Mouse (Mus musculus) lung, postnatal 0 days (tissue): ENCODE results near the gene Sh3bgrl3. TPM values are rescaled to one million over a fixed set of nuclear protein-coding genes. Genes with fewer than 3 reads are reported as not detected.
"Not testable (repeated sequence)": the region's sequence is repeated elsewhere in the genome, so short reads cannot be mapped to it uniquely, and the experiment has no call there.

Experiments used
- ATAC-seq: fragments of 200-750 bp; cut with Nextera tagmentation; 2 replicates; pipeline ENCODE4 v1.8.0; 2017; ENCODE audit warnings: moderate library complexity
- DNase-seq: peaks from one replicate; pipeline ENCODE4 v3.0.0-alpha.2; 2016; ENCODE audit warnings: low spot score
- H3K27ac ChIP-seq: fragments of 300-500 bp; sonication (generic); 2 replicates; pipeline ENCODE4 v1.5.1; 2014; ENCODE audit warnings: antibody characterized with exemption, mild to moderate bottlenecking, low read length, mixed read lengths
- H3K27me3 ChIP-seq: fragments of 300-500 bp; sonication (generic); replicated peaks from 2 replicates; pipeline ENCODE4 v1.6.1; 2014; ENCODE audit warnings: low read length, mixed read lengths; ENCODE audit not compliant: insufficient read depth
- H3K36me3 ChIP-seq: fragments of 300-500 bp; sonication (generic); 2 replicates; pipeline ENCODE4 v1.6.1; 2014; ENCODE audit warnings: low read length, mixed read lengths; ENCODE audit not compliant: insufficient read depth
- H3K4me1 ChIP-seq: fragments of 300-500 bp; sonication (generic); 2 replicates; pipeline ENCODE4 v1.6.1; 2014; ENCODE audit warnings: antibody characterized with exemption, low read depth, low read length, mixed read lengths; ENCODE audit not compliant: insufficient read depth
- H3K4me2 ChIP-seq: fragments of 300-500 bp; sonication (generic); replicated peaks from 2 replicates; pipeline ENCODE4 v1.6.1; 2014; ENCODE audit warnings: low read depth, mild to moderate bottlenecking, low read length, moderate library complexity, mixed read lengths
- H3K4me3 ChIP-seq: fragments of 300-500 bp; sonication (generic); 2 replicates; pipeline ENCODE4 v1.5.1; 2014; ENCODE audit warnings: low read depth, low read length
- H3K9ac ChIP-seq: fragments of 300-500 bp; sonication (generic); replicated peaks from 2 replicates; pipeline ENCODE4 v1.6.1; 2014; ENCODE audit warnings: low read depth, mild to moderate bottlenecking
- H3K9me3 ChIP-seq: fragments of 300-500 bp; sonication (generic); 2 replicates; pipeline ENCODE4 v1.6.1; 2016; ENCODE audit warnings: low read length, mixed read lengths
- CTCF ChIP-seq: IDR thresholded peaks from 2 replicates; pipeline ENCODE4 v1.5.1; 2016; ENCODE audit warnings: antibody characterized with exemption, mild to moderate bottlenecking
- EP300 ChIP-seq: IDR thresholded peaks from 2 replicates; pipeline ENCODE4 v1.6.1; 2016; ENCODE audit warnings: antibody characterized with exemption, mild to moderate bottlenecking, control low read depth
- WGBS: fragments of 180-500 bp; shearing (Covaris S2); extraction: QIAGEN DNeasy Blood & Tissue Kit; methylation state at CpG from one replicate; pipeline ENCODE4 v1.1.7; 2014; 5-methylcytosine and 5-hydroxymethylcytosine counted together
- polyA plus RNA-seq: library from polyadenylated mRNA; unstranded; fragments of >200 nt; fragmentation: Nextera tagmentation; extraction: Ambion mirVana; gene quantifications from 2 replicates; pipeline ENCODE4 v1.2.1, GENCODE M21; 2015

Sh3bgrl3 gene
- polyA plus RNA-seq, 1 experiment from 2014 or later = 513 TPM

DNA sequence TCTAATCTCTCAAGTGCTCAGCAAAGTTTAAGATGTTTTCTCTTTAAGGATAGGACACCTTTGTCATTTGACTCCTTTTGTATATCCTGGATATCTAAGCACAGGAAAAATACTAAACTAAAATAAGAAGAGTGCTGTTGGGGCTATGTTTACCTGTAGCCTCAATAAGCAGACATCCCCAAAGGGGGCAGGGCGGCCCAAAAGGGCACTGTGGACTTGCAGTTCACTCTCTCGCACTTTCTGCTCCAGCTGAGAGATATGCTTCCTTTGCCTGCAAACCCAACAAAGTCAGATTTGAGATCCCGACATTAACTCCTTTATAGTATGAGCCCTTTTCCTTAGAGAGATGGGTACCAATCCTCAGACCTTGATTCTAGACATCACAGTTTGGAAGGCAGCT lies 25.1 kb upstream of the Sh3bgrl3 start:
- no peak overlapping the region for H3K27ac ChIP-seq
- H3K4me2 ChIP-seq = no peak overlapping the region
- ATAC-seq = no peak
- 89% methylated on average over 3 of the region's 3 CpGs for WGBS
- H3K4me3 ChIP-seq = no peak overlapping the region
- DNase-seq = no peak
- TF ChIP-seq EP300 = no peak
- no peak for TF ChIP-seq CTCF
- no peaks in the 10 kb centered on the region for H3K9me3 ChIP-seq
- H3K4me1 ChIP-seq = no peaks in the 10 kb centered on the region; the same call in 1 of the 2 replicates
- H3K36me3 ChIP-seq = 0 out of 2 replicates have a peak, but pooled peaks cover 9% of the 10 kb centered on the region
- no peaks in the 10 kb centered on the region for H3K27me3 ChIP-seq
- H3K9ac ChIP-seq = no peak overlapping the region

DNA sequence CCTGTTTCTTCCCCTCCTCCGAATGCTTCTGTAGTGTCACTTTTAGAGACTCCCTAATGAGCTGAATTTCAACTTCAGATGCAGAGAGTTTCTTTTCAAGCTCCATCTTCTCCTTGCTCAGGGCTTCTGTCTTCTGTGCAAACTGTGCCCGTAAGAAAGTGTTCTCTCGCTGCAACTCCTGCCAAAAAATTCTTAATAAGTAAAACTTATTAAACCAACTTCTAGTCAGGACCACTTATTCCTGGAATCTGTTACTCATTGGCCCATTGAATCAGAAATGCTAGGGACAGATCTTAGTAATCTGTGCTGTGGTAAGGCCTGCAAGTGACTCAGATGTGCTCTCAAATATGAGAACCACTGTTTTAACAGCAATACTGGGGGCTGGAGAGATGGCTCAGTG lies 23.5 kb upstream of the Sh3bgrl3 start:
- ATAC-seq (no peak), DNase-seq (no peak)
- Histone ChIP-seq H3K4me3 (no peak overlapping the region), H3K27ac (no peak overlapping the region), H3K9ac (no peak overlapping the region), H3K4me2 (no peak overlapping the region), H3K4me1 (no peaks in the 10 kb centered on the region), H3K9me3 (no peaks in the 10 kb centered on the region), H3K27me3 (no peaks in the 10 kb centered on the region), H3K36me3 (0 out of 2 replicates have a peak, but pooled peaks cover 9% of the 10 kb centered on the region)
- TF ChIP-seq CTCF (no peak), EP300 (no peak)
- WGBS = 73% methylated on average over 3 of the region's 3 CpGs

DNA sequence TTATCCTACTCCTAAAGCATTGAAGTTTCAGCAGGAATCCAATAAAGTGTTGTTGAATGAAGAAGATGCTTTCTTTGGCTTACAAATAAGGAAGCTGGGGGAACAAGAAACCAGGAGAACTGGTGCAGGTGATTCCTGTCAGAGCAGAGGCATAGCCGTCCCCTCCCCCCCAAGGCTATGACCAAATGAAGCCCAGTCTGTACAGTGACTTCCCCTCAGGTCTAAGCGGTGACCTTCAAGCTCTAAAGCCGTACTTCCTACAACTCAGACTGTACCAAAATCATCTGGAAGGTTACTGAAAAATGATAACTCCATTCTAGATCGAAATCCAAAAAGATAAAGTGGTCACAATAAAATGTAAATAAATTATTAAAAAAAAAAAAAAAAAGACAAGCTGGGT lies 20.8 kb upstream of the Sh3bgrl3 start:
- H3K4me3 ChIP-seq = no peak overlapping the region
- TF ChIP-seq EP300 (no peak), CTCF (no peak)
- no peak overlapping the region for H3K4me2 ChIP-seq
- H3K36me3 ChIP-seq = 0 out of 2 replicates have a peak, but pooled peaks cover 6% of the 10 kb centered on the region
- H3K27me3 ChIP-seq = no peaks in the 10 kb centered on the region
- WGBS = 89% methylated on average over 4 of the region's 4 CpGs
- no peak overlapping the region for H3K9ac ChIP-seq
- ATAC-seq = no peak
- DNase-seq = no peak
- H3K4me1 ChIP-seq = no peaks in the 10 kb centered on the region
- H3K27ac ChIP-seq = no peak overlapping the region
- no peaks in the 10 kb centered on the region for H3K9me3 ChIP-seq

- not testable (repeated sequence) for H3K27me3 ChIP-seq, H3K4me1 ChIP-seq, H3K4me2 ChIP-seq, H3K9me3 ChIP-seq, H3K27ac ChIP-seq, H3K4me3 ChIP-seq, H3K9ac ChIP-seq, H3K36me3 ChIP-seq, ATAC-seq, DNase-seq
- WGBS = 96% methylated on average over 5 of the region's 5 CpGs
Observed at GRCm38 (mm10) chr4:134144297-134144696, 15.7 kb upstream of the Sh3bgrl3 start.

GRCm38 (mm10) chr4:134138857-134139256 lies 10.3 kb upstream of the Sh3bgrl3 start:
- Histone ChIP-seq H3K4me3 (no peak overlapping the region), H3K9me3 (no peaks in the 10 kb centered on the region), H3K4me1 (no peaks in the 10 kb centered on the region), H3K27me3 (no peaks in the 10 kb centered on the region), H3K36me3 (no peaks in the 10 kb centered on the region), H3K9ac (no peak overlapping the region), H3K27ac (no peak overlapping the region), H3K4me2 (no peak overlapping the region)
- TF ChIP-seq CTCF (0 out of 2 replicates have a peak, but pooled peaks have one; percentile 8), EP300 (no peak)
- DNase-seq = no peak
- WGBS = 82% methylated on average over 2 of the region's 2 CpGs
- ATAC-seq = no peak

- Histone ChIP-seq H3K27me3 (no peaks in the 10 kb centered on the region), H3K4me3 (no peak overlapping the region), H3K9ac (no peak overlapping the region), H3K4me1 (no peaks in the 10 kb centered on the region), H3K9me3 (no peaks in the 10 kb centered on the region), H3K36me3 (no peaks in the 10 kb centered on the region), H3K27ac (no peak overlapping the region), H3K4me2 (no peak overlapping the region)
- ATAC-seq (no peak), DNase-seq (no peak)
- TF ChIP-seq EP300 (no peak), CTCF (no peak)
- 29% methylated on average over 3 of the region's 3 CpGs for WGBS
Observed at GRCm38 (mm10) chr4:134136280-134136926, 7.8 kb upstream of the Sh3bgrl3 start.
